Mouse (Mus musculus): Measurements from ENCODE around the gene Auts2.

Gene Auts2

GRCm38 (mm10) chr5:132098461-132098860 is 444.7 kb downstream of the Auts2 start:
- no peak for DNase-seq (ENCODE audit: low spot score in 2 of 2)

GRCm38 (mm10) chr5:132092721-132093120 is 450.4 kb downstream of the Auts2 start:
- DNase-seq (ENCODE audit: low spot score in 2 of 2): no peak

GRCm38 (mm10) chr5:132089496-132090250 is 453.5 kb downstream of the Auts2 start:
- no peak for DNase-seq (ENCODE audit: low spot score in 2 of 2)

GRCm38 (mm10) chr5:132088585-132088984 is 454.6 kb downstream of the Auts2 start:
- DNase-seq (ENCODE audit: low spot score in 2 of 2): no peak

- DNase-seq (ENCODE audit: low spot score in 2 of 2): no peak
Observed at GRCm38 (mm10) chr5:132083753-132084326, 459.3 kb downstream of the Auts2 start.

- no peak for DNase-seq (ENCODE audit: low spot score in 2 of 2)
Observed at GRCm38 (mm10) chr5:132075942-132076341, 467.2 kb downstream of the Auts2 start.

- peak; percentile 41 to 56 for DNase-seq (ENCODE audit: low spot score in 2 of 2)
Observed at GRCm38 (mm10) chr5:132074724-132075374, 468.3 kb downstream of the Auts2 start.

- DNase-seq (ENCODE audit: low spot score in 2 of 2): no peak
Observed at GRCm38 (mm10) chr5:132074360-132074723, 468.8 kb downstream of the Auts2 start.

- DNase-seq (ENCODE audit: low spot score in 2 of 2): no peak
Observed at GRCm38 (mm10) chr5:132073677-132074359, 469.3 kb downstream of the Auts2 start.

GRCm38 (mm10) chr5:132072356-132072755 is 470.8 kb downstream of the Auts2 start:
- DNase-seq (ENCODE audit: low spot score in 2 of 2): no peak

GRCm38 (mm10) chr5:132067750-132068739 is 475.1 kb downstream of the Auts2 start:
- no peak for DNase-seq (ENCODE audit: low spot score in 2 of 2)

GRCm38 (mm10) chr5:132060116-132060515 is 483.0 kb downstream of the Auts2 start:
- no peak for DNase-seq (ENCODE audit: low spot score in 2 of 2)

- DNase-seq (ENCODE audit: low spot score in 2 of 2): no peak
Observed at GRCm38 (mm10) chr5:132052637-132053036, 490.5 kb downstream of the Auts2 start.

- no peak for DNase-seq (ENCODE audit: low spot score in 2 of 2)
Observed at GRCm38 (mm10) chr5:132039584-132039983, 503.6 kb downstream of the Auts2 start.

GRCm38 (mm10) chr5:132033491-132034350 is 509.4 kb downstream of the Auts2 start:
- no peak for DNase-seq (ENCODE audit: low spot score in 2 of 2)

GRCm38 (mm10) chr5:132030941-132031531 is 512.1 kb downstream of the Auts2 start:
- DNase-seq (ENCODE audit: low spot score in 2 of 2): no peak

GRCm38 (mm10) chr5:132029638-132030037 is 513.5 kb downstream of the Auts2 start:
- DNase-seq (ENCODE audit: low spot score in 2 of 2): peak; percentile 64 to 66

GRCm38 (mm10) chr5:132029038-132029437 is 514.1 kb downstream of the Auts2 start:
- DNase-seq (ENCODE audit: low spot score in 2 of 2): no peak

- DNase-seq (ENCODE audit: low spot score in 2 of 2): no peak
Observed at GRCm38 (mm10) chr5:132027859-132028498, 515.2 kb downstream of the Auts2 start.
